Mouse (Mus musculus): ENCODE data around the gene Pigr. TPM values are rescaled to one million over a fixed set of nuclear protein-coding genes. Genes with fewer than 3 reads are reported as not detected.

The Pigr gene
- polyA plus RNA-seq, 1 experiment = 0.03 TPM

DNA sequence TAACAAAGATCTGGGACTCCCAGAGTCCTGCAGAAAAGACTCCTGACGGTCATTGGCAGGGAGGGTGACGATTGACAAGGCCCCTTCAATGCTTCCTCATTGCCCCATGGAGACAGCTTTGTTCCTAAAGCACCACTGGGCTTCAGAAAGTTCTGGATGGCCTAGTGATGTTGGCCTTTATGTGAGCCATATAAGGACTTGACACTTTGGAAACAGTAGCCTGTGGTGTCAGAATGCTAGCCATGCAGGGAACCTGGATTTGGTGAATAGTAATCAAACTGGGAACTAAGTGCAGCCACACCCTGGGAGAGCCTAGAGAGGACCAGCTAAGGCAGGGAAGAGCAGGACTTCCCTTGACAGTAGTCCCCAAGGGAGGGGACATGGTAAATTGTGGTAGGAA, 25.0 kb upstream of the Pigr start:
- no peak for DNase-seq (ENCODE audit: low read depth)
- no peak for TF ChIP-seq CTCF (IDR thresholded peaks at IDR 0.05; ENCODE audit: borderline replicate concordance, extremely low read depth, insufficient read depth, insufficient read length)
- no peak for TF ChIP-seq POLR2A (IDR thresholded peaks at IDR 0.05; ENCODE audit: borderline replicate concordance, extremely low read depth, insufficient read depth, insufficient read length, poor library complexity, severe bottlenecking)

DNA sequence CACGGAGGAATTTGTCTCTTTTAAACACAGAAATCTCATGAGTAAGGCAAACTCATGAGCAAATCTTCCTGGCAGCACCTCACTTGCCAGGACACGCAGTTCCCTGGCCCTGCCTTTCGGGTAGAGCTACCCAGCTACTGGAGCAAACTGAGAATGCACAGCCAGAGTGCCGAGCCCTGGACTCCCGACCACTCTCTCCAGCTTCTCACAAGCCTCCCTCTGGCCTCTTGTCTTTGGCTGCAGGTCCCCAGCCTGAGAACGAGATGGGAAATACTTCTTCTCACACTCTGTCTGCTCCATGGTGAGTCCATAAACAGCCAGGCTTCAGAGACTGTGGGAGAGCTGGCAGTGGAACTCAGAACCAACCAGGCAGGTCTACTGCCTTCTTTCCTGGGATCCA, 23.5 kb upstream of the Pigr start:
- TF ChIP-seq CTCF (IDR thresholded peaks at IDR 0.05; ENCODE audit: borderline replicate concordance, extremely low read depth, insufficient read depth, insufficient read length) (no peak), POLR2A (IDR thresholded peaks at IDR 0.05; ENCODE audit: borderline replicate concordance, extremely low read depth, insufficient read depth, insufficient read length, poor library complexity, severe bottlenecking) (no peak)
- no peak for DNase-seq (ENCODE audit: low read depth)

DNA sequence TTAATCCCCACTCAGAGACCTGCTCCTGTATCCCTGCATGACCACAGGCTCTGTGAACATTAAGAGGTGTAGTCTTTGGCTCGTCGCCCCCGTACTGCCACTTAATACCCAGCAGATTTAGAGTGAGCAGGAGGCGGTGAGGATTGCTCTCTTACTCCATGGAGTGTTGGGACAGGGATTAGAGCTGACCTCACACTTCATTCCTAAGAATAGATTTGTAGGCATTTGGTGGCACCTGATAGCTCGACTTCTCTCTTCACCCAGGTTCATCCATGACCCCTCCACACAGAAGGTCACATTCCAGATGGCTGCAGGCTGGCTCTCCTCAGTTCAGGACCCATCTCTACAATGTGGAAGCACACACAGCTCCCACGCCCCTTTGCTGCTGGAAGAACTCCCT, 22.2 kb upstream of the Pigr start:
- DNase-seq (ENCODE audit: low read depth) = no peak
- no peak for TF ChIP-seq CTCF (IDR thresholded peaks at IDR 0.05; ENCODE audit: borderline replicate concordance, extremely low read depth, insufficient read depth, insufficient read length)

DNA sequence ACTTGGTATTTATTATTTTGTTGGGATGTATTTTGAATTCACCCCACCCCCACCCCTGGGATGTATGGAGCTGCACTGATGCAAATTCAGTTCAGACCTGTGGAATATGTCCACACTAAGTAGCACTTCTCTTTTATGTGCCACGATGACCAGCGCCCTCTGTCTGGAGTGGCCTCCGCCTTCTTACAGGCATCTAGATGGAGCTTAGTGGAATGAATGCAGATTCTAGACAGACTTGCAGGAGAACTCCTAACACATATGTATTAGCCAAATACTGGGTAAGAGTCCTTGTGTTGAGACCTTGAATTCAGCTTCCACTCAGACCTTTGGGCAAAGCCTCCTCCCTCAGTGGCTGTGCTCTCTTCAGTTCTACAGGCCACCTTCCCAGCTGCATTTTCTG, 15.6 kb upstream of the Pigr start:
- TF ChIP-seq POLR2A (IDR thresholded peaks at IDR 0.05; ENCODE audit: borderline replicate concordance, extremely low read depth, insufficient read depth, insufficient read length, poor library complexity, severe bottlenecking) (no peak), CTCF (IDR thresholded peaks at IDR 0.05; ENCODE audit: borderline replicate concordance, extremely low read depth, insufficient read depth, insufficient read length) (no peak)
- DNase-seq (ENCODE audit: low read depth) = no peak

DNA sequence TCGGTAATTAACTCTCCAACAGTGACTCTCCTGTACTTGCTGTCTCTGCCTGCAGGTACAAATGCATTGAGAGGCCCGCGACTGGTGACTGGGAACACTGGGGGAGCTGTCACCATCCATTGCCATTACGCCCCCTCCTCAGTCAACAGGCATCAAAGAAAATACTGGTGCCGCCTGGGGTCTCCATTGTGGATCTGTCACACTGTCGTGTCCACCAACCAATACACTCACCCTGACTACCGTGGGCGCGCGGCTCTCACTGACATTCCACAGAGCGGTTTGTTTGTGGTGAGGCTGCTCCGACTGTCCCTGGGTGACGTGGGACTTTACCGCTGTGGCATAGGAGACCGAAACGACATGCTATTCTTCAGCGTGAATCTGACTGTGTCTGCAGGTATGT, 15.2 kb upstream of the Pigr start:
- DNase-seq (ENCODE audit: low read depth) = no peak
- no peak for TF ChIP-seq CTCF (IDR thresholded peaks at IDR 0.05; ENCODE audit: borderline replicate concordance, extremely low read depth, insufficient read depth, insufficient read length)
- no peak for TF ChIP-seq POLR2A (IDR thresholded peaks at IDR 0.05; ENCODE audit: borderline replicate concordance, extremely low read depth, insufficient read depth, insufficient read length, poor library complexity, severe bottlenecking)

DNA sequence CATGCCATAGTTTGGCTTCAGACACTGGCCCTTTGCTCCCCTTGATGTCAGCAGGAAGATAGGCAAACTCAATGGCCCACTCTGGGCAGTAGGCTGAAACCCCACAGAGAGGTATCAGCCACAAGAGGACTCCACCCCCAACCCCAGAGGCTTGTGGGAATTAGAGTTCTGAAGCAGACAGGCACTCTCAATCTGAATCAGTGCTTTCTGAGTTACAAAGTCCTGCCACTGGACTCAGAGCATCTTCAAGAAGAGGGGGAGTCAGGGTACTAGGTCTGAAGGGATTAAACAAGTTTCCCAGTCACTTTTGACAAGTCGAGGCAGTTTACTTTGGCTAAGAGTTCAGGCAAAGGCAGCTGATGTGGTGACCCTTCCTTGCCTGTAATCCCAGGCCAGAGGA, 6.7 kb upstream of the Pigr start:
- TF ChIP-seq POLR2A (IDR thresholded peaks at IDR 0.05; ENCODE audit: borderline replicate concordance, extremely low read depth, insufficient read depth, insufficient read length, poor library complexity, severe bottlenecking) (no peak), CTCF (IDR thresholded peaks at IDR 0.05; ENCODE audit: borderline replicate concordance, extremely low read depth, insufficient read depth, insufficient read length) (no peak)
- DNase-seq (ENCODE audit: low read depth) = no peak

DNA sequence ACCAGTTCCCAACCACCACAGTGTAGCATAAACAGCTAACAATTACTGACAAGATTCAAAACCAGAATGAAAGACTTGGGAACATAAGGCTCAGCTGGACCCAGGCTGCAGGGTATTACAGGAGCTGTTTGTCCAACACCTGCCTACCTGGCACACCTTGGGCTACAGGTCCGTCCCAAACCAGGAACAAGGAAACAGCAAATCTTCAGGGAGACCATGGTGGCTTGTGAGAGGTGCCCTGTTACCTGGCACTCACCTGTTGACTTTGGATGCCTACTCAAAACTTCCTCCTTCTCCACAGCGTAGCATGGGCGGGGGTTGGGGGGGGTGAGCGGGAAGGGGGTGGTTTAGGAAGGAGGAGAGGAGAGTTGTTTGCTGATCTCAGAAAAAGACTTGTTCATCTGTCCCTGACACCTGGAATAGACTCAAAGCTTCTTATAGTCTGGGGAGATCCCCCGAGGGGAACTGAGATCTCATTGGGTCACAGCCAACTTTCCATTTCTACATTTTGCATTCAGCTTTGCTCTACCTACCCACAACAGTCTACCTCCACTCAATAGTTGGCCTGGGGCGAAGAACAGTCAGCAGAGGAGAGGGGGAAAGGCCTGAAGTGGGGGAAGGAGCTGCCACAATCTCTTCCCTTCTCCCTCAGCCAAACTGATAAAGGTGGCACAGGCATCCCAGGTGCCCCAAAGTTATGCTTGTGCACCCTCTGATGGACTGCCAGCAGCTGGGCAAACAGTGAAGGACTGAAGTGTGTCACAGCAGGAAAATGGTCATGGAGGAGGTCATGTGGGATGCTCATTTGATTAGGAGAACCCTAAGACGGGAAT, 6.0 kb upstream of the Pigr start:
- TF ChIP-seq POLR2A (IDR thresholded peaks at IDR 0.05; ENCODE audit: borderline replicate concordance, extremely low read depth, insufficient read depth, insufficient read length, poor library complexity, severe bottlenecking) (no peak), CTCF (IDR thresholded peaks at IDR 0.05; ENCODE audit: borderline replicate concordance, extremely low read depth, insufficient read depth, insufficient read length) (no peak)
- no peak for DNase-seq (ENCODE audit: low read depth)

DNA sequence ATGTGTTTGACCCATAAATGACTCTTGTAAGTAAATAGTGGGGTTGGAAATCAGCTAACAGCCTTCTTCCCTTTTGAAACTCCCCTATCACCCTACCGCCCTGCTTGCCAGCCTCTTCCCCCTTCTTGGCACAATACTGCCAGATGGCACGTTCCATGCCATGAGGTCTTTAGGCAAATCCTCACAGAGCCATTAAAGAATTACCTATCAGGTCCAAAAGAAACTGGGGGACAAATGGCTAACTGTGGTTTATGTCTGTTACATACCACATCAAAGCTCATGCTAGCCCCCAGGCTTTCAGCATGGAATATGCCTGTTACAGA, 5.4 kb upstream of the Pigr start:
- TF ChIP-seq CTCF (IDR thresholded peaks at IDR 0.05; ENCODE audit: borderline replicate concordance, extremely low read depth, insufficient read depth, insufficient read length) = no peak
- TF ChIP-seq POLR2A (IDR thresholded peaks at IDR 0.05; ENCODE audit: borderline replicate concordance, extremely low read depth, insufficient read depth, insufficient read length, poor library complexity, severe bottlenecking) = no peak
- DNase-seq (ENCODE audit: low read depth) = no peak

DNA sequence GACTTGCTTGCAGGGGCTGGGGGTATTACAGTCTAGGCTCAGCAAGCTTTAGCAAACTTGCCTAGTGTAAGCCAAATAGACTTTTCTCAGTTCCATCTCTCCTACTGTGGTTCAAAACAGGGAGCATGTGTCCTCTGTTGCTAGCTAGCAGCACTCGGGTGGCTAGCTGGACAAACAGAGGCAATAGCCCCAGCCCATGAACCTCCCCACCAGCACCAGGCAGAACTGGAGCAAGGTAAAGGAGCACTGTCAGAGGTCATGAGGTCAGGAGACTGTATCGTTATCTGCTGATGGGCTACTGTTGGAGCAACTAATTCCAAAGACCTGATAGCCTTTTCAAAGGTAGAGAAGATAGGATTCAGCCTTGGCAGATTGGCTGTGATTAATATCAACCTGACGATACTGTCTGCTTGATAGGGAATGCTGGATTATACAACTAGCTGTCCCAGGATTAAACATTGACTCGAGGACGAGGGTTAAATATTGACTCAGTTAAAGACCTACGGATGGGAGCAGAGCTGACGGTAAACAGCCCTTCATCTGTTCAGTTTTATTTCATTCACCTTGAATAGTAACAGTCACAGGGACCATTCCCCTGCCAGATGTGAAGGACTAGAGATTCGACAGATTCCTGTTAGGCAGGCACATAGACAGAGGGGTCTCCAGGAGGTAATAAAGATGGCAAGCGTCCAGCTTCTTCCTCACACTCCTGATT, 4.4 kb upstream of the Pigr start:
- no peak for DNase-seq (ENCODE audit: low read depth)
- no peak for TF ChIP-seq CTCF (IDR thresholded peaks at IDR 0.05; ENCODE audit: borderline replicate concordance, extremely low read depth, insufficient read depth, insufficient read length)
- no peak for TF ChIP-seq POLR2A (IDR thresholded peaks at IDR 0.05; ENCODE audit: borderline replicate concordance, extremely low read depth, insufficient read depth, insufficient read length, poor library complexity, severe bottlenecking)

DNA sequence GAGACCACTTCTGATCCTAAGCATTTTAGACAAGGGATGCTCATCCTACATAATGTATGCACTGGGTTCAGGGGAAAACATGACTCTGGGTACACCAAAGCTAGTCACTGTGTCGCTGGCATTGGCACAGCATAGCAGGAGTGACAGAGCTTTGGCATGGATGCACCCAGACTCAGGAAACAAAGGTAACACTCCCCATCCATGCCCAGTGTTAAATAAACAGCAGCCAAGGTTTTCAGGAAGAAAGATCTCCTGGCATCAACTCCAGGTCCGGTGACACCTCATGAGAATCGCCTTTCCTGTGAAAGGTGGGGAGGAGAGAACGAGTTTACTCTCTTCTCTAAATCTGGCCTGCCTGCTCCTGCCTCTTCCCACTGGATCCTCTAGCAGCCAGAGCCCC, 2.2 kb downstream of the Pigr start:
- no peak for TF ChIP-seq CTCF (IDR thresholded peaks at IDR 0.05; ENCODE audit: borderline replicate concordance, extremely low read depth, insufficient read depth, insufficient read length)
- TF ChIP-seq POLR2A (IDR thresholded peaks at IDR 0.05; ENCODE audit: borderline replicate concordance, extremely low read depth, insufficient read depth, insufficient read length, poor library complexity, severe bottlenecking) = no peak
- no peak for DNase-seq (ENCODE audit: low read depth)

DNA sequence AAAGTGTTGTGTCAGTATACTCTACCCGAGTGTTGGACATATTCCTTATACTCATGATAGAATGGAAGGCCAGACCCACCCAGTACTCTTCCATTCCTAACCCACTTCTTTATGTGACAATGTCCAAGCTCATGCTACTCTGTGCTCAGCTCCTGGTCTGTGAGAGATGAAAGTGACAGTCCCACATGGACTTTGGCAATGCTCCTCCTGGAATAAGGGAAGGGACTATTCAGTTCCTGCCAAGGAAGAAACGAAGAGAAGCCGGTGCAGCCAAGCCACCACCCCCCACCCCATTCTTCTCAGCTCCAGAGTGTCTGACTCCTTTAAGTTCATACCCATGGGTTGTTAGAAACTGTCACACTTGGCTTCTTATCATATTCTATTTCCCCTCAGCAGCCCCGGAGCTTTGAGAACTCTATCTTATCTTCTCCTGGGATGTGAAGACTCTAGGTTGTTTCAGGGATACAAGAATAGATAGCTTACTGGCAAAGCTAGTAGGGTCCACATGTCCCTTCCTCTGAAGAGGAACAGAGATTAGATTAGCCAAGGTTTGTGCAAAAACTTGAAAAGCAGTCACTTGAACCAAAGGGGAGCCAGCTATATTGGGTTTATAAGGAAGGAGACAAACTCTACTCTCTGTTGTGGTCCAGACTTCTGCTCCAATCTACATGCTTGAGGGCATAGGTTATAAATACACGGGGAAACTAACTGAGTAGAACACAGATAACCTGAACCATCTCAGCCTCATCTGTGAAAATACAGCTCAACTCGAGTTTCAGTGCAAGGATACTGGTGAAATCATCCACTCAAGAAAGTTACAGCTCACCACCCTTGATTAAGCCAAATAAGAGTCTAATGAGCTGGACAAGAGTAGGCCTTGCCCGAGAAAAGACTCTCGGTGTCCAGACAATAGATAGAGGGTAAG, 3.7 kb downstream of the Pigr start:
- DNase-seq (ENCODE audit: low read depth) = no peak
- TF ChIP-seq CTCF (IDR thresholded peaks at IDR 0.05; ENCODE audit: borderline replicate concordance, extremely low read depth, insufficient read depth, insufficient read length) = no peak
- TF ChIP-seq POLR2A (IDR thresholded peaks at IDR 0.05; ENCODE audit: borderline replicate concordance, extremely low read depth, insufficient read depth, insufficient read length, poor library complexity, severe bottlenecking) = no peak

All from brain, embryonic 14.5 days (tissue).